Mouse (Mus musculus): ENCODE measurements around the gene Ctnnal1. TPM values are rescaled to one million over a fixed set of nuclear protein-coding genes. Genes with fewer than 3 reads are reported as not detected.

Ctnnal1 gene
- total and polyA plus RNA-seq, 3 experiments, result 3.7 to 16.6 (median 6.2) TPM

DNA sequence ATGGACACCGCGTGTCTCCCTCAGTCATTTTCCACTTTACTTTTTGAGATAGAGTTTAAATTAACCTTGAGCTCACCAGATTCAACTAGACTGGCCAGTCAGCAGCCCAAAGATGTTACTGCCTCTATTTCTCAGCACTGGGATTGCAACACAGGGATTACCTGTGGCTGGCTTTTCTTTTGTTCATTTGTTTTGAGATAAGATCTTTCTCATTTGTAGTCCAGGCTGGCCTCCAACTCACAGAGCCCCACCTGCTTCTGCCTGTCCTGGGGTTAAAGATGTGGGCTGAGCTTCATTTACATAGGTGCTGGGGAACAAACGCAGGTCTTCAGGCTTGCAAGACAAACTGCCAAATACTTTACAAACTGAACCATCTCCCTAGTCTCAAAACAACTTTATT, 41.9 kb upstream of the Ctnnal1 start:
- H3K27me3 ChIP-seq (ENCODE audit: insufficient read depth, low read length), result no peaks in the 10 kb centered on the region
- no peaks in the 10 kb centered on the region for H3K9me3 ChIP-seq (replicated peaks)
- no peak overlapping the region for H3K4me3 ChIP-seq (ENCODE audit: low read depth, low read length)
- DNase-seq (ENCODE audit: low spot score) (no peak), ATAC-seq (ENCODE audit: extremely low read depth, insufficient number of reproducible peaks, low FRiP score, poor library complexity, severe bottlenecking) (no peak)
- no peaks in the 10 kb centered on the region for H3K4me1 ChIP-seq (ENCODE audit: insufficient read depth, low read depth, low read length)
- TF ChIP-seq GATA2 (IDR thresholded peaks at IDR 0.05; ENCODE audit: borderline replicate concordance, low read depth, low read length) (no peak), POLR2AphosphoS5 (IDR thresholded peaks at IDR 0.05; ENCODE audit: insufficient replicate concordance, low read depth, low read length) (no peak), GATA1 (IDR thresholded peaks at IDR 0.05; ENCODE audit: borderline replicate concordance, low read length) (no peak), CTCF (IDR thresholded peaks at IDR 0.05; ENCODE audit: low read depth, low read length) (no peak), TAL1 (conservative IDR thresholded peaks at IDR 0.05; ENCODE audit: low read depth, low read length) (no peak)
- H3K36me3 ChIP-seq (replicated peaks), result peaks cover 89% of the 10 kb centered on the region

- ATAC-seq (ENCODE audit: extremely low read depth, insufficient number of reproducible peaks, low FRiP score, poor library complexity, severe bottlenecking) (no peak), DNase-seq (ENCODE audit: low spot score) (no peak)
- Histone ChIP-seq H3K4me1 (ENCODE audit: insufficient read depth, low read depth, low read length) (no peaks in the 10 kb centered on the region), H3K4me3 (ENCODE audit: low read depth, low read length) (no peak overlapping the region), H3K9me3 (replicated peaks) (no peaks in the 10 kb centered on the region), H3K36me3 (replicated peaks) (peaks cover 86% of the 10 kb centered on the region), H3K27me3 (ENCODE audit: insufficient read depth, low read length) (no peaks in the 10 kb centered on the region)
- TF ChIP-seq POLR2AphosphoS5 (IDR thresholded peaks at IDR 0.05; ENCODE audit: insufficient replicate concordance, low read depth, low read length) (no peak), GATA2 (IDR thresholded peaks at IDR 0.05; ENCODE audit: borderline replicate concordance, low read depth, low read length) (no peak), CTCF (IDR thresholded peaks at IDR 0.05; ENCODE audit: low read depth, low read length) (no peak), TAL1 (conservative IDR thresholded peaks at IDR 0.05; ENCODE audit: low read depth, low read length) (no peak), GATA1 (IDR thresholded peaks at IDR 0.05; ENCODE audit: borderline replicate concordance, low read length) (no peak)
Measured at GRCm38 (mm10) chr4:56905507-56905906, 40.5 kb upstream of the Ctnnal1 start.

- Histone ChIP-seq H3K36me3 (replicated peaks) (peaks cover 90% of the 10 kb centered on the region), H3K4me1 (ENCODE audit: insufficient read depth, low read depth, low read length) (no peaks in the 10 kb centered on the region), H3K9me3 (replicated peaks) (no peaks in the 10 kb centered on the region), H3K27me3 (ENCODE audit: insufficient read depth, low read length) (no peaks in the 10 kb centered on the region), H3K4me3 (ENCODE audit: low read depth, low read length) (no peak overlapping the region)
- ATAC-seq (ENCODE audit: extremely low read depth, insufficient number of reproducible peaks, low FRiP score, poor library complexity, severe bottlenecking) (no peak), DNase-seq (ENCODE audit: low spot score) (no peak)
- no peak for TF ChIP-seq GATA2 (IDR thresholded peaks at IDR 0.05; ENCODE audit: borderline replicate concordance, low read depth, low read length)
- TF ChIP-seq GATA1 (IDR thresholded peaks at IDR 0.05; ENCODE audit: borderline replicate concordance, low read length), result no peak
- no peak for TF ChIP-seq CTCF (IDR thresholded peaks at IDR 0.05; ENCODE audit: low read depth, low read length)
- no peak for TF ChIP-seq TAL1 (conservative IDR thresholded peaks at IDR 0.05; ENCODE audit: low read depth, low read length)
- no peak for TF ChIP-seq POLR2AphosphoS5 (IDR thresholded peaks at IDR 0.05; ENCODE audit: insufficient replicate concordance, low read depth, low read length)
Measured at GRCm38 (mm10) chr4:56901671-56902070, 36.7 kb upstream of the Ctnnal1 start.

DNA sequence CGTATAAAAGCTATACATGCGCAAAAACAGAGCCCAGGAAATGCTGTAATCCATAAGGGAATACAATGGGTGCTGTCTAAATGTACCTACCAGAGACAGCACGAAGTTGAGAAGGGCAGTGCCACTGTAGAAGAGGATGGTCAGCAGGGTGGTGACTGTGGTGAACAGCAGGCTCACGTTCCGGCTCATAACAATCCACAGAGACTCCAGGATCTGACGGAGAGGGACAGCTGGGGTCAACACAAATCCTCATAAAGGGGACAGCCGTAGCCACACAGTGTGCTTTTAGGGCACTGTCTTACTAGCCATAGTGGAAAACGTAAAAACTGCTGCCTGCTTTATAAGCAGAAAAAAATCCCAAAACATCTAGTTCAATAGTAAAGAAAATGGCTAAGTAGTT, 34.2 kb upstream of the Ctnnal1 start:
- Histone ChIP-seq H3K9me3 (replicated peaks) (no peaks in the 10 kb centered on the region), H3K4me3 (ENCODE audit: low read depth, low read length) (no peak overlapping the region), H3K4me1 (ENCODE audit: insufficient read depth, low read depth, low read length) (peaks cover 3% of the 10 kb centered on the region; the same call in 1 of the 2 replicates), H3K36me3 (replicated peaks) (peaks cover 83% of the 10 kb centered on the region), H3K27me3 (ENCODE audit: insufficient read depth, low read length) (no peaks in the 10 kb centered on the region)
- no peak for DNase-seq (ENCODE audit: low spot score)
- no peak for ATAC-seq (ENCODE audit: extremely low read depth, insufficient number of reproducible peaks, low FRiP score, poor library complexity, severe bottlenecking)
- no peak for TF ChIP-seq GATA1 (IDR thresholded peaks at IDR 0.05; ENCODE audit: borderline replicate concordance, low read length)
- TF ChIP-seq TAL1 (conservative IDR thresholded peaks at IDR 0.05; ENCODE audit: low read depth, low read length), result no peak
- TF ChIP-seq CTCF (IDR thresholded peaks at IDR 0.05; ENCODE audit: low read depth, low read length), result no peak
- no peak for TF ChIP-seq POLR2AphosphoS5 (IDR thresholded peaks at IDR 0.05; ENCODE audit: insufficient replicate concordance, low read depth, low read length)
- TF ChIP-seq GATA2 (IDR thresholded peaks at IDR 0.05; ENCODE audit: borderline replicate concordance, low read depth, low read length), result no peak

GRCm38 (mm10) chr4:56897511-56897910, 32.5 kb upstream of the Ctnnal1 start:
- peaks cover 3% of the 10 kb centered on the region; the same call in 1 of the 2 replicates for H3K4me1 ChIP-seq (ENCODE audit: insufficient read depth, low read depth, low read length)
- H3K9me3 ChIP-seq (replicated peaks), result no peaks in the 10 kb centered on the region
- H3K36me3 ChIP-seq (replicated peaks), result peaks cover 80% of the 10 kb centered on the region
- no peaks in the 10 kb centered on the region for H3K27me3 ChIP-seq (ENCODE audit: insufficient read depth, low read length)
- ATAC-seq (ENCODE audit: extremely low read depth, insufficient number of reproducible peaks, low FRiP score, poor library complexity, severe bottlenecking), result no peak
- DNase-seq (ENCODE audit: low spot score), result no peak
- TF ChIP-seq GATA1 (IDR thresholded peaks at IDR 0.05; ENCODE audit: borderline replicate concordance, low read length) (no peak), GATA2 (IDR thresholded peaks at IDR 0.05; ENCODE audit: borderline replicate concordance, low read depth, low read length) (no peak), POLR2AphosphoS5 (IDR thresholded peaks at IDR 0.05; ENCODE audit: insufficient replicate concordance, low read depth, low read length) (no peak), TAL1 (conservative IDR thresholded peaks at IDR 0.05; ENCODE audit: low read depth, low read length) (no peak), CTCF (IDR thresholded peaks at IDR 0.05; ENCODE audit: low read depth, low read length) (no peak)
- no peak overlapping the region for H3K4me3 ChIP-seq (ENCODE audit: low read depth, low read length)

- peaks cover 86% of the 10 kb centered on the region for H3K36me3 ChIP-seq (replicated peaks)
- TF ChIP-seq GATA1 (IDR thresholded peaks at IDR 0.05; ENCODE audit: borderline replicate concordance, low read length), result no peak
- no peak for TF ChIP-seq TAL1 (conservative IDR thresholded peaks at IDR 0.05; ENCODE audit: low read depth, low read length)
- no peak for TF ChIP-seq POLR2AphosphoS5 (IDR thresholded peaks at IDR 0.05; ENCODE audit: insufficient replicate concordance, low read depth, low read length)
- TF ChIP-seq CTCF (IDR thresholded peaks at IDR 0.05; ENCODE audit: low read depth, low read length), result no peak
- no peak for TF ChIP-seq GATA2 (IDR thresholded peaks at IDR 0.05; ENCODE audit: borderline replicate concordance, low read depth, low read length)
- no peaks in the 10 kb centered on the region for H3K9me3 ChIP-seq (replicated peaks)
- ATAC-seq (ENCODE audit: extremely low read depth, insufficient number of reproducible peaks, low FRiP score, poor library complexity, severe bottlenecking) (no peak), DNase-seq (ENCODE audit: low spot score) (no peak)
- peaks cover 3% of the 10 kb centered on the region; the same call in 1 of the 2 replicates for H3K4me1 ChIP-seq (ENCODE audit: insufficient read depth, low read depth, low read length)
- H3K4me3 ChIP-seq (ENCODE audit: low read depth, low read length), result no peak overlapping the region
- no peaks in the 10 kb centered on the region for H3K27me3 ChIP-seq (ENCODE audit: insufficient read depth, low read length)
Measured at GRCm38 (mm10) chr4:56894196-56894595, 29.2 kb upstream of the Ctnnal1 start.
